Mouse (Mus musculus) cerebellum, postnatal 36 days (tissue): Measurements from ENCODE around the gene Ilf3.

Experiments used
- DNase-seq, 2 experiments: peaks; one replicate each; pipeline ENCODE4 v3.0.0; 2021 to 2022; ENCODE audit warnings: mixed read lengths in 2 of 2

The Ilf3 gene

DNA sequence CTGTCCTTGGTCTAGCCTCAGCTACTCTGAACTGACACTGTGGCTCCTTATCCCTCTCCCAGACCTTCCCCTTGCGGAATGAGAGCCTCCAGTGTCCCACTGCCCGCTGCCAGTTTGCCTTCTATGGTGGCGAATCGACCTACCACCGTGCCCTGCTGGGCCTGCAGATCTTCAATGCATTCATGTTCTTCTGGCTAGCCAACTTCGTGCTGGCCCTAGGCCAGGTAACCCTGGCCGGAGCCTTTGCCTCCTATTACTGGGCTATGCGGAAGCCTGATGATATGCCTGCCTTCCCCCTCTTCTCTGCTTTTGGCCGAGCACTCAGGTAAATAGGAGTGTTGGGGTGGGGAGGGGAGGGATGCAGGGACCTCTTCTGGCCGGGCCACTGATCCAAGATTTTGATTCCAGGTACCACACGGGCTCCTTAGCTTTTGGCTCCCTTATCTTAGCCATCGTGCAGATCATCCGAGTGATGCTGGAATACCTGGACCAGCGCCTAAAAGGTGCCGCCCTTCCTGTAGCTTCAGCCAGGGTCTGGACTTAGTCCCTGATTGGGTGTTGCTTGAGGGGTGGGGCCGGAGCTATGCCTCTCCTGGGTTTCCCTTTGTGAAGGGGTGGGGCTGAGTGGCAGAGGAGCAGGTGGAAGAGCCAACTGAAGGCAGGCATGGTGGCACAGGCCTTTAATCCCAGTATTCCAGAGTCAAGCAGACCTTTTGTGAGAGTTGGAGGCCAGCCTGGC lies 20.9 kb upstream of the Ilf3 start:
- DNase-seq = peak; percentile 67 to 72

GRCm38 (mm10) chr9:21348152-21348551 lies 19.5 kb upstream of the Ilf3 start:
- DNase-seq = no peak

- no peak for DNase-seq
Measured at GRCm38 (mm10) chr9:21351178-21351577, 16.5 kb upstream of the Ilf3 start.

DNA sequence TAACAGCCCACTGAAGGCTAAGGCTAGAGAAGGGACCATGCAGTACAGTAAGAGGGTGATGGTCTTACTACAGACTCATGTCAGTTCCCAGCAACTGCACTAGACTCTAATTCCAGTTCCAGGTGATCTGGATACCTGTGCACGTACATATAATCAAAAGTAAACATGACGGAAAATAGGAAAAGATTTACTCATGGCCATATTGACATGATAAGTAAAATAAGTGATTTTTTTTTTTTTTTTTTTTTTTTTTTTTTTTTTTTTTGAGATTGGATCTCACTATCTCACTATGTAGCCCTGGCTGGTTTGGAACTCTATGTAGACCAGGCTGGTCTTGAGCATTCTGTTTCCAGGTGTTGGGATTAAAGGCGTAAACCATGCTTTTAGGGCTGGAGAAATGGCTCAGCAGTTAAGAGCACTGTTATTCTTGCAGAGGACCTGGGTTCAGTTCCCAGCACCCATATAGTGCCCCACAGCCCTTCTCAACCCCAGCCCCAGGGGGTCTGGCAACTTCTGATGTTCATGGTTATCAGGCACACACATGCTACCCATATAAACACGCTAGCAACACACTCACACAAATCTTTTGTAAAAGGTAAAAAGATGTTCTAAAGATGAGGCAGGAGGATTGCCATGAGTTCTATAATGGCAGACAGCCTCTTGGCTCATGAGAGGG lies 15.8 kb upstream of the Ilf3 start:
- DNase-seq = no peak

- DNase-seq = no peak
Measured at GRCm38 (mm10) chr9:21352463-21353372, 15.0 kb upstream of the Ilf3 start.

- no peak for DNase-seq
Measured at GRCm38 (mm10) chr9:21353373-21353686, 14.3 kb upstream of the Ilf3 start.

GRCm38 (mm10) chr9:21354796-21355195 lies 12.9 kb upstream of the Ilf3 start:
- no peak for DNase-seq

- peak; percentile 59 to 85 for DNase-seq
Measured at GRCm38 (mm10) chr9:21356981-21357718, 10.5 kb upstream of the Ilf3 start.

GRCm38 (mm10) chr9:21366541-21367220 lies 990 bp upstream of the Ilf3 start:
- peak; percentile 69 to 80 for DNase-seq

- peak; percentile 53 to 59 for DNase-seq
Measured at GRCm38 (mm10) chr9:21368131-21368584, 487 bp downstream of the Ilf3 start.

DNA sequence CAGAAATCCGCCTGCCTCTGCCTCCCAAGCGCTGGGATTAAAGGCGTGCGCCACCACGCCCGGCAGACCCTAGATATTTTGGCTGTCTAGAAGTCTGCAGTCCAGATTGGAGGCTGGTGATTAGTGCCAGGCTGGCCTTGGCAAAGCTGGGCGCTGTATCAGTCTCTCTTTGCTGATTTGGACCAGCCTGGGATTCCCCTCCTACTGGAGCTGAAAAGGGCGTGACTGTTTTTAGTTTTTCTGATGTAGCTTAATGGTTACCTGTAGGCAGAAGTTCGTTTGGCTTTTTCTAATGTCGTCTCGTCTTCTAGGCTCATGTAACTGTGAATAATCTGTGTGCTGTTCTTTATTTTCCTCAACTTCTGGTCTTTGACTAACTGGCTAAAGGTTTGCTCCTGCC lies 1.4 kb downstream of the Ilf3 start:
- no peak for DNase-seq

DNA sequence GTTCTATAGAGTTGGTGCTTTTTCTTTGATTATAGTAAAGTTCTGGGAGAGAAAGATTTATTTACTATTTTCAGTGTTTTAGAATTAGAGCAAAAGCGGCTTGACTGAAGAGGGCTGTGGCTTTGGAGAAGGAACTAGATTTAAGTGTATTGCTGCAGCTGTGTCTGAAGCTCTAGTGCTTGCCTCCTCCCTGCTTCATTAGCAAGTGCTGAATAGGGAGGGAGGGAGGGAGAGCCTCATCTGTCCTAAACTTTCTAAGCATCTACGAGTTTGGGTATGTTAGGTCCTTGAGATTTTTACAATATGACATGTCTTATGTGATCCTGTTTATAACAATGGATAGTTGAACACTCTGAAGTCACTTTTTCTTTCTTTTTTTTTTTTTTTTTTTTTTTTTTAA lies 3.2 kb downstream of the Ilf3 start:
- no peak for DNase-seq

DNA sequence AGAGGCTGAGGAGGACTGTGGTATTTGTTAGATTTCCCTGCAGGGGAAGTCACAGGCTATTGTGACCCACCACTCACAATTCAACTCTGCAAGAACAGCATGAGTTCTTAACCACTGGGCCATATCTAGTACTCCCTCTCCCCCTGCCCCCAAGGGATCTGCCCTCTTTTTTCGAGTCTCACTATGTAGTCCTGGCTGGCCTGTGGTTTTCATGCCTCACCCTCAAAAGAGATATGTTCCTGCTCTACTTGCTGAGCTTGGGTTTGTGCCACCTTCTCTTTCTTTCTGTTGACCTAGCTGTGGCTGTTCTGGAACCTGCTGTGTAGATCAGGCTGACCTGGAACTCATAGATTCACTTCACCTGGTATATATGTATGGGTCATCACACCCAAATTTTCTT lies 4.8 kb downstream of the Ilf3 start:
- DNase-seq = no peak

DNA sequence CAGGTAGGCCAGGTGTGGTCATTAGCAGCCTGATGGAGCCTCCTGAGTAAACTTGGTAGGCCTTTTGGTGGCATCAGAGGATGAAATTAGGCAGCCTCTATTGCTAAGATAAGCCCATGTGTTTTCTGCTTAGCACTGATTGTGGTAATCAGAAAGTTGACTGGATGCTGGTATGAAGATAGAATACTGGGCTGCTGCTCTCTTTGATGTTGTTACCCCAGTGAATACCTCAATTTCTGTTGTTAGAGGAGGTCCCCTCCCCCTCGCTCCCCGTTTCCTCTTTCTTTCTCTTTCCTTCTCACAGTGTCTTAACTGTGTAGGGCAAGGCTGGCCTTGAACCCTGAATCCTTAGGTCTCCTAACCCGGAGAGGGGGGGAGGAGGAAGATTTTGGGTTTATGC lies 11.5 kb downstream of the Ilf3 start:
- DNase-seq = no peak

- DNase-seq = no peak
Measured at GRCm38 (mm10) chr9:21380868-21381267, 13.2 kb downstream of the Ilf3 start.

DNA sequence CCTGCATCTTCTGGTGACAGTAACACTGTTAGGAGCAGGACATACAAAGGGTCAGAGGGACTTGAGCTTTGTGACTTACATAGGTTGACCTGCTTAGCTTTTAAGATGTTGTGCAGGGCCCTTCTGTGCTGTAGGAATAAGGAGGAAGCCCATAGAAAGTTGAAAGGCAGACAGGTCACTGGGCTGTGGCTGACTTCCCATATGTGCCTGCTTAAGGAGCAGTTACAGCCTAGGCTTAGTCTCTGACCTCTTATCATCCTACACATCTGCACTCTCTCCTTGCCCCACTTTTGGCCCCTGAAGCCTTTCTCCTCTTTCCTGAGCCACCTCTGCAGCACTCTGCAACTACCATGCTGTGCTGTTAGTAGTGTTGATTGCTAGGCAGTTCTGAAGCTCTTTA lies 16.3 kb downstream of the Ilf3 start:
- no peak for DNase-seq

DNA sequence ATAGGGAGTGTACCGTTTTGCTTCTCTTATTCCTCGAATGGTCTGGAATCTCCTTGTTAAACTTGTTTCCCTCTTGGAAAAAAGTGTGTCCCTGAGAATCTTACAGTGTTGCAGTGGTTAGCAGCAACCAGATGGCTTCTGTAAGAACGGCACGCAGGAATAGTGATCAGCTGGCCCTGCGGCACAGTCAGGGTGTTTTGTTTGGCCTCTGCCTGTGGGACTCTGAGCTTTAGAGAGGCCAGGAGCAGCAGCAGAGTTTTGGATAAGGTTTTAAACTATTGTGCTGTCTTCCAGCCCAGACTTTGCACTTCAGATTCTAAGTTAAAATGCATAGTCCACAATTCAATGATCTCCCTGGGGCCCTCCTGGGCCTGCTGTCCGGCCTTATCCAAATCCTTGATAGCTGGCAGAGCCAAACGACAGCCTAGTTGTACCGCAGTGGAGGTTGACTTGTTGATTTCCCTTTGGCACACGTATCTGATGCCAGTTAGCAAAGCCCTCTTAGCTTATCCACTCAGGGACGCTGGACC lies 25.0 kb downstream of the Ilf3 start:
- DNase-seq = no peak

GRCm38 (mm10) chr9:21395692-21396091 lies 28.0 kb downstream of the Ilf3 start:
- DNase-seq = no peak

GRCm38 (mm10) chr9:21397170-21397569 lies 29.5 kb downstream of the Ilf3 start:
- no peak for DNase-seq

GRCm38 (mm10) chr9:21401042-21401441 lies 33.4 kb downstream of the Ilf3 start:
- DNase-seq = no peak

DNA sequence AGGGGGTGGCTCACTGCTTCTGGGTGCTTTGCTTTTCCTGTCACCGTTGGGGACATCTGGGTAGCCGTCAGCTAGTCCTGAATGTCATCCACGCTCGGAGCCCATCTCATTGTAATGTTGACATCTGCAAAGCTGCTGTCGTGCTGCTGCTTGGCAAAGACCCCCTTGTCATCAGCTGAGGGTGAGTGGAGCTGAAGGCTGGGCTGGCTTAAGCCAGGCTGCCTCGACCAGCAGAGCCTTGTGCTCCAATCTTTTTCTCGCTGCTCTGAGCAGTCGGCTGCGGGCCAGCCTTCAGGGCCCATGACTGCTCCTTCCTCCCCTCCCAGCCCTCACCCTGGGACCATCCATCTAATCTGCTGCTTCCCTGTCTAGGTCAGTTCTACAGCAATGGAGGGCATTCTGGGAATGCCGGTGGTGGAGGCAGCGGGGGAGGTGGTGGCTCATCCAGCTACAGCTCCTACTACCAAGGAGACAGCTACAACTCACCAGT lies 35.1 kb downstream of the Ilf3 start:
- DNase-seq = no peak

- DNase-seq = no peak
Measured at GRCm38 (mm10) chr9:21403745-21404144, 36.1 kb downstream of the Ilf3 start.
